ENCODE assay signal across 22 mouse cellular contexts in the genomic region with DNA sequence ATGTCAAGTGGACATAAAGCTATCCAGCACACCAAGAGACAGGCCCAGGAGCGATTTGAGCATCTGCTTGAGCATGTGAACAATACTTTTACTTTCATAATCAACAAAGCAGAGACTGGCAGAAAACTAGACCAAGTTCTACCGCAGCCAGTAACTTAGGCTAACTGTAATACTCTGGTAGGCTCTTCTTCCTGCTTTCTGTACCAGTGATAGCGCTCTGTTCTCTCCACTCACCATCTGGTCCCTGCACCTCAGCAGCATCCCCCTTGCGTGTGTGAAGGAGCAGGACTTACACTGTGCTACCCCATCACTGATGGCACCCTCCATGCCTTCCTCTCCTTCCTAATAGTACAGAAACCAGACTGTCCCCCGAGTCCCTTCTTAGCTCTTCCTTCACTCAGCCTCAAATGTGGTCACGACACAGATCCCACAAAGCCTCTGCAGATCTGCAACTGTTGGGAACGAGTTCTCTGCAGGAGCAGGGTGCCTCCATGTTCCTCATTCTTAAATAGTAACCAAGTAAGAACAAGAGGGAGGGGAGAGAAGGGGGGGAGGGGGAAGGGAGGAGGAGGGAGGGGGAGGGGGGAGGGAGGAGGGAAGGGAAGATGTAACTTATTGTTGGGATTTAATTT.
DNase-seq lines count a peak whose midpoint lies in the region; ATAC-seq and TF ChIP-seq lines count a peak whose summit lies in the region.
"Had no signal": no experiment of that assay in that cellular context is flagged by ENCODE, and none has a peak within 500 bp of the region (broad histone marks: within the 10 kb centered on the region; RNA-seq: fewer than 3 reads in every experiment).

No protein-coding gene starts in this region.

- H3K4me3 ChIP-seq in kidney, embryonic 15.5 days (replicated peaks): no peak overlapping the region
- no peak overlapping the region for H3K4me3 ChIP-seq in MEL (ENCODE audit: control insufficient read depth in 1 of 2, insufficient read depth in 1 of 2, low read depth in 2 of 2, low read length in 2 of 2)
- H3K4me3 ChIP-seq in forebrain, embryonic 16.5 days (replicated peaks; ENCODE audit: low read length): no peak overlapping the region
- H3K4me3 ChIP-seq: forebrain, embryonic 12.5 days; heart, embryonic 13.5 days; hindbrain, embryonic 12.5 days; limb, embryonic 13.5 days; liver, embryonic 15.5 days; midbrain, embryonic 10.5 days; myocyte had no signal

- ATAC-seq in kidney, embryonic 15.5 days (replicated peaks; ENCODE audit: low FRiP score): 0 out of 2 replicates have a peak, but pooled peaks have one; percentile 19
- ATAC-seq in granulocyte monocyte progenitor cell, adult 5-6 weeks (replicated peaks; ENCODE audit: poor library complexity, severe bottlenecking): peak; percentile 35
- no peak for ATAC-seq in forebrain, embryonic 16.5 days

- no peaks in the 10 kb centered on the region for H3K27me3 ChIP-seq in kidney, embryonic 15.5 days
- no peaks in the 10 kb centered on the region for H3K27me3 ChIP-seq in MEL (ENCODE audit: control insufficient read depth in 1 of 2, insufficient read depth in 2 of 2, low read length in 2 of 2)
- no peaks in the 10 kb centered on the region for H3K27me3 ChIP-seq in forebrain, embryonic 16.5 days (replicated peaks; ENCODE audit: control insufficient read depth, insufficient read depth, low read length)
- H3K27me3 ChIP-seq: CH12.LX; forebrain, embryonic 12.5 days; heart, embryonic 13.5 days; hindbrain, embryonic 12.5 days; limb, embryonic 13.5 days; liver, embryonic 15.5 days had no signal

- no peak for TF ChIP-seq CTCF in MEL (IDR thresholded peaks at IDR 0.05 in 2 of 3, conservative IDR thresholded peaks at IDR 0.05 in 1 of 3; ENCODE audit: control insufficient read depth in 1 of 3, insufficient read depth in 1 of 3, low read depth in 2 of 3, low read length in 3 of 3, poor library complexity in 1 of 3, severe bottlenecking in 1 of 3)

- TF ChIP-seq POLR2A in MEL (IDR thresholded peaks at IDR 0.05; ENCODE audit: control insufficient read depth in 1 of 2, insufficient read depth in 1 of 2, low read depth in 1 of 2, low read length in 2 of 2, poor library complexity in 1 of 2): no peak

- 93% methylated on average over 7 of the region's 7 CpGs for WGBS in kidney, embryonic 15.5 days
- WGBS in forebrain, embryonic 16.5 days: 90% methylated on average over 7 of the region's 7 CpGs

- H3K4me1 ChIP-seq in kidney, embryonic 15.5 days: 0 out of 2 replicates have a peak, but pooled peaks cover 2% of the 10 kb centered on the region
- H3K4me1 ChIP-seq in MEL (ENCODE audit: control insufficient read depth in 1 of 2, insufficient read depth in 2 of 2, low read length in 2 of 2): peaks cover 6 to 9% of the 10 kb centered on the region in 2 experiments
- H3K4me1 ChIP-seq in forebrain, embryonic 16.5 days (replicated peaks; ENCODE audit: control insufficient read depth, insufficient read depth, low read length): peaks cover 3% of the 10 kb centered on the region; the same call in 1 of the 2 replicates
- H3K4me1 ChIP-seq: forebrain, embryonic 12.5 days; hindbrain, embryonic 12.5 days; liver, embryonic 15.5 days; midbrain, embryonic 10.5 days had no signal

- no peak overlapping the region for H3K27ac ChIP-seq in kidney, embryonic 15.5 days
- no peak overlapping the region for H3K27ac ChIP-seq in MEL (ENCODE audit: control insufficient read depth, low read depth, low read length)
- no peak overlapping the region for H3K27ac ChIP-seq in forebrain, embryonic 16.5 days (ENCODE audit: low read length)
- H3K27ac ChIP-seq: forebrain, embryonic 12.5 days; heart, embryonic 13.5 days; hindbrain, embryonic 12.5 days; limb, embryonic 13.5 days; liver, embryonic 15.5 days; midbrain, embryonic 10.5 days had no signal

- H3K4me2 ChIP-seq in kidney, embryonic 15.5 days: no peak overlapping the region
- H3K4me2 ChIP-seq in forebrain, embryonic 16.5 days (ENCODE audit: low read length): no peak overlapping the region
- H3K4me2 ChIP-seq: forebrain, embryonic 12.5 days; heart, embryonic 13.5 days; hindbrain, embryonic 12.5 days; limb, embryonic 13.5 days; liver, embryonic 15.5 days had no signal

- H3K9me3 ChIP-seq in kidney, embryonic 15.5 days (replicated peaks): no peaks in the 10 kb centered on the region
- no peaks in the 10 kb centered on the region for H3K9me3 ChIP-seq in MEL (replicated peaks; ENCODE audit: insufficient read depth, low read length)
- H3K9me3 ChIP-seq in forebrain, embryonic 16.5 days (ENCODE audit: control insufficient read depth, low read length): no peaks in the 10 kb centered on the region
- H3K9me3 ChIP-seq: forebrain, embryonic 12.5 days; hindbrain, embryonic 12.5 days; limb, embryonic 13.5 days; liver, embryonic 15.5 days; midbrain, embryonic 10.5 days had no signal

- no peaks in the 10 kb centered on the region for H3K36me3 ChIP-seq in kidney, embryonic 15.5 days
- H3K36me3 ChIP-seq in MEL (ENCODE audit: control insufficient read depth in 1 of 2, insufficient read depth in 2 of 2, low read length in 2 of 2): peaks cover 0 to 11% of the 10 kb centered on the region in 2 experiments; a peak in 2 of 4 replicates
- H3K36me3 ChIP-seq in forebrain, embryonic 16.5 days (ENCODE audit: control insufficient read depth, insufficient read depth): no peaks in the 10 kb centered on the region
- H3K36me3 ChIP-seq: forebrain, embryonic 12.5 days; hindbrain, embryonic 12.5 days; liver, embryonic 15.5 days; midbrain, embryonic 10.5 days had no signal

- H3K9ac ChIP-seq in kidney, embryonic 15.5 days: no peak overlapping the region
- H3K9ac ChIP-seq in MEL (ENCODE audit: control insufficient read depth, low read depth, low read length, poor library complexity, severe bottlenecking): no peak overlapping the region
- no peak overlapping the region for H3K9ac ChIP-seq in forebrain, embryonic 16.5 days (replicated peaks; ENCODE audit: low read depth, low read length)
- H3K9ac ChIP-seq: forebrain, embryonic 12.5 days; heart, embryonic 13.5 days; hindbrain, embryonic 12.5 days; limb, embryonic 13.5 days; liver, embryonic 15.5 days had no signal

- no peaks in the 10 kb centered on the region for H3K79me2 ChIP-seq in MEL (ENCODE audit: control insufficient read depth, insufficient read depth, low read length, poor library complexity)

- no peak for TF ChIP-seq EP300 in MEL (IDR thresholded peaks at IDR 0.05; ENCODE audit: low read depth in 1 of 2, low read length in 2 of 2)

- no peak for DNase-seq in kidney, adult 11 months
- peak; percentile 14 for DNase-seq in MEL (ENCODE audit: low read depth, low spot score)
- peak; percentile 24 to 42 for DNase-seq in thymus, postnatal 10 days (ENCODE audit: low spot score in 2 of 2)
- no peak for DNase-seq in cerebellum, adult 9-10 months
- DNase-seq: adrenal gland, postnatal 10 days; cerebellum, postnatal 14 days; kidney, adult 18-20 months; kidney, postnatal 36 days; layer of hippocampus, adult 9-11 months; lung, postnatal 10 days; retina, postnatal 1 day had no signal

- no peak for TF ChIP-seq RAD21 in MEL (IDR thresholded peaks at IDR 0.05; ENCODE audit: low read depth, low read length)

TF ChIP-seq in MEL, 35 proteins besides CTCF, POLR2A, EP300 and RAD21:
- TF ChIP-seq GATA1 (IDR thresholded peaks at IDR 0.05; ENCODE audit: low read depth, low read length) (no peak), ZMIZ1 (IDR thresholded peaks at IDR 0.05; ENCODE audit: low read depth, low read length) (no peak), E2F4 (IDR thresholded peaks at IDR 0.05; ENCODE audit: borderline replicate concordance, low read depth, low read length) (no peak), TCF12 (IDR thresholded peaks at IDR 0.05; ENCODE audit: low read depth, low read length) (no peak), BHLHE40 (IDR thresholded peaks at IDR 0.05; ENCODE audit: borderline replicate concordance, low read depth, low read length) (no peak), POLR2AphosphoS5 (IDR thresholded peaks at IDR 0.05; ENCODE audit: borderline replicate concordance, low read depth, low read length) (no peak), MAZ (IDR thresholded peaks at IDR 0.05; ENCODE audit: low read depth, low read length) (no peak), NRF1 (IDR thresholded peaks at IDR 0.05; ENCODE audit: insufficient read depth, low read depth, low read length, poor library complexity, severe bottlenecking) (no peak), ZKSCAN1 (IDR thresholded peaks at IDR 0.05; ENCODE audit: low read depth, low read length) (no peak)

Comparison
In these comparisons a context has a peak if more than half of its experiments do, and no peak if none do; other contexts are left out.
1. DNase-seq: peak in MEL (single experiment) and thymus, postnatal 10 days (2 of 2); none in kidney, adult 11 months (single experiment) and cerebellum, adult 9-10 months (single experiment).